In genomic region chr11:102761309-102762210, GRCm38 (mm10) we compare ENCODE assay signal across 8 mouse cellular contexts. TPM values are rescaled to one million over a fixed set of nuclear protein-coding genes. Genes with fewer than 3 reads are reported as not detected.
DNase-seq lines count a peak whose midpoint lies in the region; ATAC-seq and TF ChIP-seq lines count a peak whose summit lies in the region.

Adam11 (plus strand) TSS chr11:102761439.

- intact Hi-C loops in heart, postnatal 25 days (cut with DNase I), result no loop called here

- peak within 1 kb of the TSS; percentile 79 for H3K27ac ChIP-seq in heart, embryonic 10.5 days
- H3K27ac ChIP-seq in hindbrain, embryonic 15.5 days (replicated peaks), result peak within 1 kb of the TSS; percentile 71
- no peak within 1 kb of the TSS for H3K27ac ChIP-seq in liver, postnatal 0 days (ENCODE audit: low read depth)

- H3K9me3 ChIP-seq in heart, embryonic 10.5 days, result no peaks in the 10 kb centered on the region
- H3K9me3 ChIP-seq in hindbrain, embryonic 15.5 days, result no peaks in the 10 kb centered on the region
- H3K9me3 ChIP-seq in liver, postnatal 0 days (ENCODE audit: low read length), result no peaks in the 10 kb centered on the region

- peaks cover 76% of the 10 kb centered on the region for H3K27me3 ChIP-seq in heart, embryonic 10.5 days (ENCODE audit: insufficient read depth, poor library complexity, severe bottlenecking)
- H3K27me3 ChIP-seq in hindbrain, embryonic 15.5 days, result no peaks in the 10 kb centered on the region
- peaks cover 28% of the 10 kb centered on the region for H3K27me3 ChIP-seq in liver, postnatal 0 days (ENCODE audit: insufficient read depth, low read length)

- no peak for TF ChIP-seq EP300 in liver, postnatal 0 days (IDR thresholded peaks at IDR 0.05; ENCODE audit: low read depth)

- H3K36me3 ChIP-seq in heart, embryonic 10.5 days, result no peaks in the 10 kb centered on the region
- no peaks in the 10 kb centered on the region for H3K36me3 ChIP-seq in hindbrain, embryonic 15.5 days
- no peaks in the 10 kb centered on the region for H3K36me3 ChIP-seq in liver, postnatal 0 days (replicated peaks; ENCODE audit: insufficient read depth, low read length)

- peak within 1 kb of the TSS; percentile 96 for H3K9ac ChIP-seq in hindbrain, embryonic 15.5 days
- peak within 1 kb of the TSS; percentile 49 for H3K9ac ChIP-seq in liver, postnatal 0 days (replicated peaks)

- H3K4me2 ChIP-seq in hindbrain, embryonic 15.5 days, result peak within 1 kb of the TSS; percentile 96
- H3K4me2 ChIP-seq in liver, postnatal 0 days (ENCODE audit: low read depth, low read length), result peak within 1 kb of the TSS; percentile 79

- peak; percentile 52 for ATAC-seq in hindbrain, embryonic 15.5 days (ENCODE audit: low FRiP score, low read depth)
- peak; percentile 33; the same call in 1 of the 2 replicates for ATAC-seq in liver, postnatal 0 days
- ATAC-seq in inflammation-experienced regulatory T-cells, adult 6 months, result no peak

- H3K4me1 ChIP-seq in heart, embryonic 10.5 days, result peaks cover 46% of the 10 kb centered on the region
- peaks cover 24% of the 10 kb centered on the region for H3K4me1 ChIP-seq in hindbrain, embryonic 15.5 days (replicated peaks)
- peaks cover 7% of the 10 kb centered on the region for H3K4me1 ChIP-seq in liver, postnatal 0 days (ENCODE audit: insufficient read depth)

- no peak for TF ChIP-seq CTCF in liver, postnatal 0 days (IDR thresholded peaks at IDR 0.05; ENCODE audit: low read depth)

- H3K4me3 ChIP-seq in heart, embryonic 10.5 days, result peak within 1 kb of the TSS; percentile 72
- H3K4me3 ChIP-seq in hindbrain, embryonic 15.5 days, result peak within 1 kb of the TSS; percentile 88
- H3K4me3 ChIP-seq in liver, postnatal 0 days (ENCODE audit: low read depth, low read length), result peak within 1 kb of the TSS; percentile 47

- no peak for DNase-seq in heart, embryonic 10.5 days (ENCODE audit: low spot score)
- DNase-seq in heart, postnatal 25 days (ENCODE audit: low spot score), result no peak
- peak; percentile 64 for DNase-seq in right cerebral cortex, postnatal 4 days
- no peak for DNase-seq in right cerebral cortex, adult 18-20 months
- DNase-seq in liver, postnatal 0 days, result no peak
- DNase-seq in c-Kit-positive CD71-positive TER-119-positive erythroid progenitor cells, embryonic 14.5 days (ENCODE audit: low spot score), result no peak

- under 1% methylated on average over 54 of the region's 76 CpGs for WGBS in heart, embryonic 10.5 days
- 1% methylated on average over 54 of the region's 76 CpGs for WGBS in hindbrain, embryonic 15.5 days
- WGBS in liver, postnatal 0 days (ENCODE audit: insufficient replicate concordance), result 1% methylated on average over 41 of the region's 76 CpGs

RNA-seq across cellular contexts. Expression of gene Adam11, which starts in this region (rescaled TPM):
- 6.2 and 7.1 TPM in 2 replicates for polyA plus RNA-seq in heart, embryonic 10.5 days (2016; fragmentation: Nextera tagmentation; extraction: Ambion mirVana)
- 1 to 10 TPM; 3.8 to 4.1 TPM for total RNA-seq in heart, postnatal 25 days (2021)
- 25.6 and 25.9 TPM in 2 replicates for polyA plus RNA-seq in hindbrain, embryonic 15.5 days (2015; fragmentation: Nextera tagmentation; extraction: Ambion mirVana)
- polyA plus RNA-seq in liver, postnatal 0 days (2015; fragmentation: Nextera tagmentation; extraction: Ambion mirVana), result 0.20 and 0.22 TPM in 2 replicates
- polyA plus RNA-seq in inflammation-experienced regulatory T-cells, adult 6 months (2017; shearing (Covaris generic)), result under 1 TPM in 1 of 3 experiments, not detected in 2; 0.20 TPM

Comparison
In these comparisons a context has a peak if more than half of its experiments do, and no peak if none do; other contexts are left out.
1. Peak in ATAC-seq, H3K4me3 ChIP-seq, H3K9ac ChIP-seq and H3K4me2 ChIP-seq in liver, postnatal 0 days; RNA of the gene not detected or under 1 TPM.